Mouse (Mus musculus): ENCODE data around the gene Pcdh7.

Gene Pcdh7

GRCm38 (mm10) chr5:58174335-58174734 is 456.6 kb downstream of the Pcdh7 start:
- peak; percentile 1 for DNase-seq

- no peak for DNase-seq
Observed at GRCm38 (mm10) chr5:58175532-58175931, 457.8 kb downstream of the Pcdh7 start.
